Mouse (Mus musculus): ENCODE measurements around the gene Izumo1. TPM values are rescaled to one million over a fixed set of nuclear protein-coding genes. Genes with fewer than 3 reads are reported as not detected.

Izumo1 gene
- polyA plus RNA-seq, 1 experiment from 2014 or later: 0.11 TPM

DNA sequence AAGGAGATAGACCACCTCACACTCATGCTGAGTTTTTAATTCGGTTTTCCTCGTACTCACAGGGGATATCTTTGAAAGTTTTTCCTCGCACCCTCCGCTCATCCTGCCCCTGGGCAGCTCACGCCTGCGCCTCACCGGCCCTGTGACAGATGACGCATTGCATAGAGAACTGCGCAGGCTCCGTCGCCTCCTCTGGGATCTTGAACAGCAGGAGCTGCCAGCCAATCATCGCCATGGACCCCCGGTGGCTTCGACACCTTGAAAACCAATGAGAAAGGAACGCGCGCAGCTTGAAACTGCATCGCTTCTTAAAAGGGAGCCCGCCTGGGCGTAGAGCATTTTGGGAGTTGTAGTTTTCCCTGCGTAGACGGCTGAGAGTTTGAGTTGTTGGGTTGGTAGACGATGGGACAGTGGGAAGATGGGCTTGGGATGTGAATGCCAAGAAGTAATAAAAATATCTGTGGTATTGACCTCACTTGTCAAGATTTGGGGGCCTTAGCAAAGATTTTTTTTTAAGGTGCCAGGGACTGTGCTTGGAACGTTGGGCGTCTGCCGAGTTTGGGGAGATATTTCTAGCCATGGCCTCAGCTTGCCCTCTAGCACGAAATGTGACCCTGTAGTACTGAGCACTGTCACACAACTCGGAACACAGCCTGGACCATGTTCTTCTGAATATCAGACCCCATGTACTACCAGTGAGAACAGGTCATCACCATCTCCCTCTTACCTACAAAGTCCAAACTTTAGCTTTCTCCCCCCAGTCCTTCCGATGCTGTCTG lies 17.2 kb downstream of the Izumo1 start:
- Histone ChIP-seq H3K27ac (no peak overlapping the region), H3K9ac (peak overlapping the region; percentile 52), H3K9me3 (0 out of 2 replicates have a peak, but pooled peaks cover 12% of the 10 kb centered on the region), H3K4me3 (peak overlapping the region; percentile 35), H3K4me2 (replicated peaks) (peak overlapping the region; percentile 62), H3K4me1 (peaks cover 34% of the 10 kb centered on the region), H3K36me3 (peaks cover 17% of the 10 kb centered on the region), H3K27me3 (no peaks in the 10 kb centered on the region)
- 17% methylated on average over 29 of the region's 29 CpGs for WGBS
- ATAC-seq (ENCODE audit: low FRiP score, low read depth): peak; percentile 81

DNA sequence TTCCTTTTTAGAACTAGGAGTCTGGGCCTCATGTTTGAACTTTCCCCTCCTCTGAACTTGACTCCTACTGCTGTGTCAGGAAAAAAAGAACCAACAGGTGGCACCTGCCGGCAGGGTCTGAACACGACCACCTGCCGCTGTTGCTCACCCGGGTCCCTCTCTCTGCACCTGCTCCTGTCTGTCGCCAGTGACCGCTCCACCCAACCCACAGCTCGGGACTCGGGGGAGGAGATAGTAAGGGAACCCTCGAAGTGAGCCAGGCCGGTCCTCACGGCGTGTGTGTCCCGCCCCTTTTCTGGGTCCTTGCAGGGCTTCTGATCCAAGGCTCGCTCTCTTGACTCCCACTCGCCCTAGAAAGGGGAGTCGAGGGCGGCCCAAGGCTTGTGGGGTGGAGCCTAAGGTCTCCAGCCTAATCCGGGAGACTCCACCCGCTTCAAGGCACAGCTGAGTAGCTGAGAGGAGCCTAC lies 18.0 kb downstream of the Izumo1 start, which contains the start of gene Mamstr:
Gene Mamstr, plus strand, starts transcription at position 417 of the 467 bp plus-strand sequence.
- no peaks in the 10 kb centered on the region for H3K27me3 ChIP-seq
- peak within 1 kb of the TSS; percentile 3 for H3K9ac ChIP-seq
- peak within 1 kb of the TSS; percentile 80 for H3K4me2 ChIP-seq (replicated peaks)
- 24% methylated on average over 19 of the region's 19 CpGs for WGBS
- H3K4me1 ChIP-seq: peaks cover 41% of the 10 kb centered on the region
- peaks cover 17% of the 10 kb centered on the region for H3K36me3 ChIP-seq
- H3K9me3 ChIP-seq: 0 out of 2 replicates have a peak, but pooled peaks cover 12% of the 10 kb centered on the region
- H3K4me3 ChIP-seq: peak within 1 kb of the TSS; percentile 55; the same call in 1 of the 2 replicates
- no peak for ATAC-seq (ENCODE audit: low FRiP score, low read depth)
- peak within 1 kb of the TSS; percentile 58; the same call in 1 of the 2 replicates for H3K27ac ChIP-seq

DNA sequence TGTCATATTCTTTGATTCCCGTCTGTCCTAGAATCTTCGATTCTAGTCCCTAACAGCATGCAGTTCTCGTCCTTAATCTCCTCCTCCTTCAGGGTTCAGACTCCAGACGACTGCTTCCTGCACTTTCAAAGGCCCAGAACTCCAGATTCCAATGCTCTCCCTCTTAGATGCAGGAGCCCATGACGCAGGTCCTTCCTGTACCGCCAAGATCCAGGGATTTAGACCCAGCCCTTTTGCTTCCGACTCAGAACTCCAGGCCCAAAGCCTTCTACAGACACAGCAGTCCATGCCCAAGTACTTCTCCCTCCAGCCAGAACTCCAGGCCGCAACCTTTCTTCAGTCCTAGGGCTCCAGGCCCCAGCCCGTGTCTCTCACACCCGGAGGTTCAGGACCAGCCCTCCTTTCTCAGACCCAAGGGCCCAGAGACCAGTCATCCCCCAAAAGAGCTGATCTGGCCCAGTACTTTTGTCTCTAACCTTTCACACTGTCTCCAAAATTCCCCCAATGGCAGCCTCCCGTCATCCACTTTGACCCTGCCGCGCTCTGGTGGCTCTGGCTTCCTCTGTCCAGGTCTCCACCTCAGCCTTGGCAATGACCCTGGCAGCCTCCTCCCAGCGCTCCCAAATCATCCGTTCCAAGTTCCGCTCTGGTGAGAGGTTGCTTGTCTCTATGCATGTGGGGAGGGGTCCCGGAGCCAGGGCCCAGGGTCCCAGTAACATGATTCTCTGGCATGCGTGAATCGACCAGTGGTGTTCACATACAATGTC lies 18.8 kb downstream of the Izumo1 start:
- ATAC-seq (ENCODE audit: low FRiP score, low read depth): no peak
- Histone ChIP-seq H3K4me1 (peaks cover 43% of the 10 kb centered on the region), H3K27ac (peak overlapping the region; percentile 58; the same call in 1 of the 2 replicates), H3K27me3 (no peaks in the 10 kb centered on the region), H3K4me2 (replicated peaks) (peak overlapping the region; percentile 80), H3K4me3 (0 out of 2 replicates have a peak overlapping the region, but pooled peaks have one; percentile 55), H3K36me3 (peaks cover 17% of the 10 kb centered on the region), H3K9ac (peak overlapping the region; percentile 3), H3K9me3 (0 out of 2 replicates have a peak, but pooled peaks cover 12% of the 10 kb centered on the region)
- WGBS: 75% methylated on average over 19 of the region's 19 CpGs

DNA sequence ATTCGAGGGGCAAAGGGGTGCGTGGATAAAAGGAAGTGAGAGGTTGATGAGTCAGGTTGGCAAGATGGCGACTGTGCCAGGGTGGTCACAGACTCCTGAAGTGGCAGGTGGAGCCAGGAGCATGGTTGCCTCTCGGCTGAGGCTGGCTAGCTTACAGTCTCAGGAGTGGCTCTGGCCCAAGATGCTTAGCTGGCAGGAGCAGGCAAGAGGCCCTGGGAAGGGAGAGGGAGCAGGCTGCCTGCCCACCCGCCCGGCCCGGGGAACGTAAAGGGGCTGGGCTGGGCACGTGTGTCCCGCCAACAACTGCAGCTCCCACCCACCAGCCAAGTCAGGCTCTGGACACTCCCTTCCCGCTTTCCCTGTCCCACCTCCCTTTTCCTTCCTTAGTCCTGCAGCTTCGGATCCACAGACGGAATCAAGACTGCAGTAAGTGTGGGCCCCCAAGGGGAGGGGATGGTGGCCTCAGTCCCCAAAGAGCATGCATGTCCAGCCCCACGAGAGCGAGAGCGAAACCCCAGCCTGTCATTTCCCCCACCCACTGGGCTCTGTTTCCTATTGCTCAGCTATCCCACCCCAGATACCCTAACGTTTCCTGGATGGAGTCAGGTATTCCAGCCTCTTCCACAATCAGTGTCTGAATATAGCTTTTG lies 19.9 kb downstream of the Izumo1 start:
- 0 out of 2 replicates have a peak, but pooled peaks cover 6% of the 10 kb centered on the region for H3K9me3 ChIP-seq
- H3K36me3 ChIP-seq: peaks cover 5% of the 10 kb centered on the region
- WGBS: 51% methylated on average over 12 of the region's 17 CpGs
- peak overlapping the region; percentile 39 for H3K9ac ChIP-seq
- H3K27me3 ChIP-seq: no peaks in the 10 kb centered on the region
- H3K4me3 ChIP-seq: peak overlapping the region; percentile 55
- peaks cover 43% of the 10 kb centered on the region for H3K4me1 ChIP-seq
- H3K4me2 ChIP-seq (replicated peaks): peak overlapping the region; percentile 80
- no peak for ATAC-seq (ENCODE audit: low FRiP score, low read depth)
- H3K27ac ChIP-seq: peak overlapping the region; percentile 94

DNA sequence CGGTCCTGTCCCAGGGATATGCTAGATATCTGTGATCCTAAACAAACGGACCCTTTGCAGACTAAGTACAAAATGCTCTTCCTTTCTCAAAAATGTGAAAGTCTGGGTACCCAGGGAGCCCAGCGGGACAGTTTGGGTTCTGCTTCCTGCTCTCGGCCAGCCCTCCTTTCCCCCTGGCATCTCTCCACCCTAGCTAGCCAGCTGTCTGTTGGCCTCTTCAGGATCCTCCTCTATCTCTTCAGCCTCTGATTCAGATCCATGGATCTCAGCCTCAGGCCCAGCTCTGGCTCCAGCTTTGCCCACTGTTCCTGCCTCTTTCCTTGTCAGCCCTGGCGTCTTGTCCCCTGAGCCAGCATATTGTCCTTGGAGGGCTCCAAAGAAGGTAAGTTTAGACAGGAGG lies 20.5 kb downstream of the Izumo1 start:
- no peaks in the 10 kb centered on the region; the same call in 1 of the 2 replicates for H3K36me3 ChIP-seq
- H3K27ac ChIP-seq: peak overlapping the region; percentile 94; the same call in 1 of the 2 replicates
- H3K9ac ChIP-seq: peak overlapping the region; percentile 39
- no peak for ATAC-seq (ENCODE audit: low FRiP score, low read depth)
- H3K4me1 ChIP-seq: peaks cover 43% of the 10 kb centered on the region
- H3K4me2 ChIP-seq (replicated peaks): peak overlapping the region; percentile 80
- 81% methylated on average over 5 of the region's 5 CpGs for WGBS
- no peaks in the 10 kb centered on the region for H3K27me3 ChIP-seq
- H3K9me3 ChIP-seq: 0 out of 2 replicates have a peak, but pooled peaks cover under 1% of the 10 kb centered on the region
- H3K4me3 ChIP-seq: peak overlapping the region; percentile 55

DNA sequence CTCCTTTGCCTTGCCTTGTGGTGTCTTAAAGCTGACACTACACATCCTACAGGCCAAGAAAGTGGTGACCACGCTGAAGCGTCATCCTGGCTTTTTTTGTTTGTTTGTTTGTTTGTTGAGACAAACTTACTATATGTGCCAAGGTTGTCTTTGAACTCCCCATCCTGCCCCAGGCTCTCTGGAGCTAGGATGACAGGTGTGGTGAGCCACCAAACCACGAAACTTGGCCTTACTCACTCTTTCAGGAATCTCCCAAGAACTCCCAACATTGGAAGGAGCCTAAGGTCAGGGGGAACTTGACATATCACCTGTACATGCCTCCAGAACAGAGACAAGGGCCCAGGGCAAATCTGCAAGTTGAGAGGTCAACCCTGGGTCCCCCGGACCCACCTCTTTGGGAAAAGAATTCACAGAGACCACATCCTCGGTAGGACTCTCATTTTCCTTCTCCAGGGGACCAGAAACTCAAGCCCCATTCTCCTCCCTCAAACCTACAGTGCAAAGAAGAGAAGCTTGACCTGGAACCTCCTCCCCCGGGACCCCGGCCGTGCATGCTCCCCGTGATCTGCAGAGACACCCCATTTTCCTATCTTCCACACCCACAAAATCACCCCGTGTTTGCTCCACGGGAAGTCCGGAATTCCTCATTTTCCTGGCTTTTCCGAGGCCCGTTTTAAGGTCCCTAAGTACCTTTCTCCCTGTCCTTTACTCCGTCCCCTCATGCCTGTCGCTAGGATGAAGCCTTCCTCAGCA lies 21.1 kb downstream of the Izumo1 start:
- H3K36me3 ChIP-seq: no peaks in the 10 kb centered on the region
- H3K27ac ChIP-seq: peak overlapping the region; percentile 94
- peak overlapping the region; percentile 55 for H3K4me3 ChIP-seq
- WGBS: 32% methylated on average over 16 of the region's 16 CpGs
- peak overlapping the region; percentile 80 for H3K4me2 ChIP-seq (replicated peaks)
- H3K9me3 ChIP-seq: no peaks in the 10 kb centered on the region
- peaks cover 42% of the 10 kb centered on the region for H3K4me1 ChIP-seq
- H3K9ac ChIP-seq: peak overlapping the region; percentile 84
- no peak for ATAC-seq (ENCODE audit: low FRiP score, low read depth)
- no peaks in the 10 kb centered on the region for H3K27me3 ChIP-seq

DNA sequence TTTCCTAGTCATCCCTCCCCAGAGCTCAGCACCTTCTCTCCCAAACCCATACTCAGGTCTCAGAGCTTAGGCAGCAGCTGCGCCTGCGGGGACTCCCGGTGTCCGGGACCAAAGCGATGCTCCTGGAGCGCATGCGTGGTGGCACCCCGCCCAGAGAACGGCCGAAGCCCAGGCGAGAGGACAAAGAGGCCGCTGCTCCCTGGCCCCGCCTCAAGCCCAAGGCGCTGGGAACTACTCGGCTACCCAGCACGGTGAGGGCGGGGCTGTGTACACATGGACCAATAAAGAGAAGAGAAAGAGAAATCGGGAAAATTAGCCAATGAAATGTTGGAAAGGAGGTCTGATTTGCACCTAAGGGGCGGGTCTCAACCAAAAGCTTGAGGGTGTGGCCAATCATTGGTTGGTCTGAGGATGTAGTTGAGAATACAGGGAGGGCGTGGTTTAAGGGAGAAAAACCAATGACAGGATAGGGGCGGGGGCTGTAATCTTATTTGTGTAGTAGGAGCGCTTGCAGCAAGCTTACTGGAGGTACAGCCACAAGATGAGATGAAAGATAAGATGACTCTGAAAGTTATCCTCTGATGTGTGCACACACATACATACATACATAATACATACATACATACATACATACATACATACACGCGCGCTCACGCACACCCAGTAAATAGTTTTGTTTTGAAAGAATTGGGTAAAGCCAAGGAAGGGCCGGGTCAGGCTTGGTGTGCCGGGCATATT lies 22.0 kb downstream of the Izumo1 start:
- peak; percentile 91 for ATAC-seq (ENCODE audit: low FRiP score, low read depth)
- Histone ChIP-seq H3K36me3 (no peaks in the 10 kb centered on the region), H3K9me3 (no peaks in the 10 kb centered on the region), H3K4me2 (replicated peaks) (peak overlapping the region; percentile 80), H3K27ac (peak overlapping the region; percentile 94), H3K9ac (peak overlapping the region; percentile 84), H3K4me1 (peaks cover 35% of the 10 kb centered on the region), H3K4me3 (peak overlapping the region; percentile 55), H3K27me3 (no peaks in the 10 kb centered on the region)
- under 1% methylated on average over 28 of the region's 28 CpGs for WGBS

DNA sequence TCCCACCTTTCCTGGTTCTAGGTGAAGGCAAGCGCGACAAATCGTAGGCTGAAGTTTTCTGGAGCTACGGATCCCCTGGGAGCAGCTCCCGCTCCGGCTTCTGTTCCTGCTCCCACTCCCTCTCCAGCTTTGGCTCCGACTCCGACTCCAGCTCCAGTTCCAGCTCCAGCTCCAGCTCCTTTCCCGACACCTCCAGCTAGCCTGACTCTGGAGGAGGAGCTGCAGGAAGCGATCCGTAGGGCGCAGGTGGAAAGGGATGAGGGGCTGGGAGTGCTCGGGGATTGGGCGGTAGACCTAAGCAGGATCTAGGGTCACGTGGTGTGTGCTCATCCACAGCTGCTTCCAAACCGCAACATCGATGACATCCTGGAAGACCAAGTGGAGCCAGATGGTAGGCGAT lies 22.6 kb downstream of the Izumo1 start:
- Histone ChIP-seq H3K27ac (peak overlapping the region; percentile 84), H3K4me2 (replicated peaks) (peak overlapping the region; percentile 80), H3K27me3 (no peaks in the 10 kb centered on the region), H3K4me1 (peaks cover 35% of the 10 kb centered on the region), H3K36me3 (no peaks in the 10 kb centered on the region), H3K9me3 (no peaks in the 10 kb centered on the region), H3K9ac (peak overlapping the region; percentile 57), H3K4me3 (peak overlapping the region; percentile 43)
- 4% methylated on average over 18 of the region's 18 CpGs for WGBS
- 0 out of 2 replicates have a peak, but pooled peaks have one; percentile 12 for ATAC-seq (ENCODE audit: low FRiP score, low read depth)

DNA sequence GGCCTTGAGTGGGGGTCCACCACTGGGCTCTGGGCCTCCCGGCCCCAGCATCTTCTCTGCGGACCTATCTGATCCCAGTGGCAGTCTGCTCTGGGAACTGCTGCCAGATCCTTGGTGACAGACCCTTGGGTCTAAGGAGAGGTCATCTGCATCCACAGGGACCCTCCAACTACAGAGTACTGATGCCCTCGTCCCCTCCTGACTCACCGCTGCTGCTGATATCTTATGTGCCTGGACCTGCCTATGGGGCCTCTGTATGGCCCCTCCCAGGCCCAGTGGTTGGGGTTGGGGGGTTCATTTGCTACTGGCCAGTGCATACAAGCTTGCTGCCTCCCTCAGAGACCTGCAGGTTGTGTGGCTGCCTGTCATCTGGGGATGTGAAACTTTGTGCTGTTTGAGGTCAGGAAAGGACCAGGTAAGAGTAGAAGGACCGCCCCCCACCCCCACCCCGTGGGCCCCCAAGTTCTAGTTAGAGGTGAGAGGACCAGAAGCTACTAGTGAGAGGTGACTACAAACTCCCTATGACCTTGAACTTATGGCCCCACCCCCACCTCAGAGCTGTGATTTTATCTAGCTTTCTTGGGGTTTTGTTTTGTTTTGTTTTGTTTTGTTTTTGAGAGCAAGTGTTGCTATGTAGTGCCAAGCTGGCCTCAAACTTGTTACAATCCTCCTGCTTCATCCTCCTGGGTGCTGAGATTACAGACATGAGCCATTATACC lies 23.4 kb downstream of the Izumo1 start:
- peaks cover 35% of the 10 kb centered on the region for H3K4me1 ChIP-seq
- H3K4me3 ChIP-seq: peak overlapping the region; percentile 43
- 0 out of 2 replicates have a peak overlapping the region, but pooled peaks have one; percentile 84 for H3K27ac ChIP-seq
- 61% methylated on average over 6 of the region's 6 CpGs for WGBS
- 0 out of 2 replicates have a peak overlapping the region, but pooled peaks have one; percentile 57 for H3K9ac ChIP-seq
- H3K9me3 ChIP-seq: no peaks in the 10 kb centered on the region
- H3K4me2 ChIP-seq (replicated peaks): peak overlapping the region; percentile 80
- no peak for ATAC-seq (ENCODE audit: low FRiP score, low read depth)
- H3K36me3 ChIP-seq: no peaks in the 10 kb centered on the region
- no peaks in the 10 kb centered on the region for H3K27me3 ChIP-seq

DNA sequence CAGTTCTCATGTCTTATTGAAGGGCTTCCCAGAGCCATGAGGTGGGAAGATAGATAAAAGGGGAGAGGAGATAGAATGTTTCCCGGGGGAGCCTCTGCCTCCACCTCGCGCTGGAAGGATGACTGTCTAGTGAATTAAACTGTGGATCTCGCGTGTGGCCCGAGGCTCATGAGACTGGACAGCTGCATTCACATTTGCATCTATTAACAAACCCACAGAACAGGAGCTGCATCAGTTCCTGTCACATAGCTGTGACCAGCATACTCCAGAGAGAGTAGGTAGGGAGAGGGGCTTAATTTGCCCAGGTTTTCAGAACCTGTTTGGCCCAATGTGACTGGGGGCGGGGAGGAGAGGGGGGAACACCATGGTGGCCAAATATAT lies 24.0 kb downstream of the Izumo1 start:
- no peaks in the 10 kb centered on the region for H3K36me3 ChIP-seq
- no peaks in the 10 kb centered on the region for H3K27me3 ChIP-seq
- ATAC-seq (ENCODE audit: low FRiP score, low read depth): no peak
- H3K4me1 ChIP-seq: peaks cover 35% of the 10 kb centered on the region
- no peaks in the 10 kb centered on the region for H3K9me3 ChIP-seq
- H3K27ac ChIP-seq: no peak overlapping the region
- no peak overlapping the region for H3K4me2 ChIP-seq (replicated peaks)
- 87% methylated on average over 7 of the region's 7 CpGs for WGBS
- no peak overlapping the region for H3K9ac ChIP-seq
- no peak overlapping the region for H3K4me3 ChIP-seq

Data from limb, embryonic 13.5 days (tissue).